Mouse (Mus musculus) mouse embryonic stem cell (cell line): ENCODE measurements around the gene Spns3.

Source experiments
- in situ Hi-C, 2 experiments: fragments of 300-500 bp; cut with MboI; formaldehyde crosslinking; loops; 1 replicate in 1 of 2; 3 replicates in 1 of 2; pipeline ENCODE4 v1.14.3; 2019 to 2020; ENCODE audit warnings: low sequenced_read_pairs in 2 of 2, low pct_unique_long_range_greater_than_20kb in 1 of 2, mixed read lengths in 1 of 2; ENCODE audit not compliant: unreplicated experiment in 1 of 2

The Spns3 gene

GRCm38 (mm10) chr11:72566304-72566703 lies 16.0 kb upstream of the Spns3 start:
- in situ Hi-C loops, result loop anchor here in 1 of 2 experiments (5.0 kb wide), 1 partner anchor 224 kb away; no protein-coding TSS in a partner anchor

GRCm38 (mm10) chr11:72564232-72564807 lies 14.0 kb upstream of the Spns3 start:
- in situ Hi-C loops, result no loop called here

- in situ Hi-C loops, result no loop called here
Observed at GRCm38 (mm10) chr11:72560661-72561060, 10.4 kb upstream of the Spns3 start.

- in situ Hi-C loops, result no loop called here
Observed at GRCm38 (mm10) chr11:72558155-72558554, 7.8 kb upstream of the Spns3 start.

GRCm38 (mm10) chr11:72556953-72557352 lies 6.6 kb upstream of the Spns3 start:
- in situ Hi-C loops, result no loop called here

GRCm38 (mm10) chr11:72556470-72556869 lies 6.2 kb upstream of the Spns3 start:
- in situ Hi-C loops, result no loop called here

GRCm38 (mm10) chr11:72551531-72552105 lies 1.3 kb upstream of the Spns3 start:
- in situ Hi-C loops, result no loop called here

GRCm38 (mm10) chr11:72547181-72547580 lies 3.1 kb downstream of the Spns3 start:
- in situ Hi-C loops, result loop anchor here in 1 of 2 experiments (10.0 to 25.0 kb wide), 2 partner anchors 92 to 210 kb away; no protein-coding TSS in a partner anchor

GRCm38 (mm10) chr11:72544716-72545115 lies 5.6 kb downstream of the Spns3 start:
- in situ Hi-C loops, result loop anchor here in 1 of 2 experiments (10.0 to 25.0 kb wide), 2 partner anchors 90 to 207 kb away; no protein-coding TSS in a partner anchor

- in situ Hi-C loops, result loop anchor here in 1 of 2 experiments (10.0 to 25.0 kb wide), 2 partner anchors 89 to 206 kb away; no protein-coding TSS in a partner anchor
Observed at GRCm38 (mm10) chr11:72543692-72544091, 6.6 kb downstream of the Spns3 start.

- in situ Hi-C loops, result loop anchor here in 1 of 2 experiments (10.0 to 25.0 kb wide), 2 partner anchors 88 to 205 kb away; no protein-coding TSS in a partner anchor
Observed at GRCm38 (mm10) chr11:72542586-72542985, 7.7 kb downstream of the Spns3 start.

GRCm38 (mm10) chr11:72541928-72542327 lies 8.4 kb downstream of the Spns3 start:
- in situ Hi-C loops, result loop anchor here in 1 of 2 experiments (10.0 to 25.0 kb wide), 2 partner anchors 87 to 205 kb away; no protein-coding TSS in a partner anchor

GRCm38 (mm10) chr11:72540437-72540836 lies 9.9 kb downstream of the Spns3 start:
- in situ Hi-C loops, result loop anchor here in 1 of 2 experiments (10.0 to 25.0 kb wide), 2 partner anchors 86 to 203 kb away; no protein-coding TSS in a partner anchor

- in situ Hi-C loops, result loop anchor here (10.0 to 25.0 kb wide), 2 partner anchors 194 to 202 kb away; no protein-coding TSS in a partner anchor
Observed at GRCm38 (mm10) chr11:72538811-72539210, 11.5 kb downstream of the Spns3 start.

GRCm38 (mm10) chr11:72538037-72538755 lies 12.1 kb downstream of the Spns3 start:
- in situ Hi-C loops, result loop anchor here (10.0 to 25.0 kb wide), 2 partner anchors 193 to 201 kb away; no protein-coding TSS in a partner anchor

GRCm38 (mm10) chr11:72537503-72537902 lies 12.8 kb downstream of the Spns3 start:
- in situ Hi-C loops, result loop anchor here (10.0 to 25.0 kb wide), 2 partner anchors 193 to 200 kb away; no protein-coding TSS in a partner anchor

- in situ Hi-C loops, result loop anchor here (10.0 to 25.0 kb wide), 2 partner anchors 191 to 198 kb away; no protein-coding TSS in a partner anchor
Observed at GRCm38 (mm10) chr11:72535519-72535918, 14.8 kb downstream of the Spns3 start.

GRCm38 (mm10) chr11:72532890-72533289 lies 17.4 kb downstream of the Spns3 start:
- in situ Hi-C loops, result loop anchor here (10.0 to 25.0 kb wide), 2 partner anchors 188 to 196 kb away; no protein-coding TSS in a partner anchor

GRCm38 (mm10) chr11:72531632-72532031 lies 18.7 kb downstream of the Spns3 start:
- in situ Hi-C loops, result loop anchor here (10.0 to 25.0 kb wide), 2 partner anchors 187 to 194 kb away; no protein-coding TSS in a partner anchor
